Mouse (Mus musculus) right cerebral cortex, postnatal 14 days (tissue): ENCODE results near the gene Sh3bp5l.

Source experiments
- DNase-seq: peaks from one replicate; pipeline ENCODE4 v3.0.0; 2022

Sh3bp5l gene

GRCm38 (mm10) chr11:58382471-58382870 lies 51.9 kb downstream of the Sh3bp5l start:
- no peak for DNase-seq
